Mouse (Mus musculus) megakaryocyte progenitor cell, adult 5-6 weeks (primary cell): Measurements from ENCODE around the gene Auts2. TPM values are rescaled to one million over a fixed set of nuclear protein-coding genes. Genes with fewer than 3 reads are reported as not detected.
"Not testable (repeated sequence)": the region's sequence is repeated elsewhere in the genome, so short reads cannot be mapped to it uniquely, and the experiment has no call there.

Source experiments
- ATAC-seq: replicated peaks from 2 replicates; pipeline ENCODE4 v1.8.0; 2016; ENCODE audit warnings: mild to moderate bottlenecking, moderate TSS enrichment, inconsistent platforms; ENCODE audit not compliant: poor library complexity
- total RNA-seq, 2 experiments: library from RNA; stranded (forward) in 1 of 2; stranded (reverse) in 1 of 2; fragments of 157-497, 149-512 nt in 1 of 2; fragments of 200-1000 nt in 1 of 2; gene quantifications; 2 replicates each; pipeline versions ENCODE4 v1.2.3 to v1.2.4; 2015 to 2017

Auts2 gene
- 3.9 and 9.8 TPM in 2 replicates for total RNA-seq (2015)
- 1.4 and 15.0 TPM in 2 replicates for total RNA-seq (2017)

GRCm38 (mm10) chr5:132543118-132544071 is at the start of gene Auts2:
Gene Auts2, minus strand, starts transcription at chr5:132543344.
- peak; percentile 67 for ATAC-seq

GRCm38 (mm10) chr5:132591721-132592695 is 48.9 kb upstream of the Auts2 start:
- ATAC-seq = no peak

DNA sequence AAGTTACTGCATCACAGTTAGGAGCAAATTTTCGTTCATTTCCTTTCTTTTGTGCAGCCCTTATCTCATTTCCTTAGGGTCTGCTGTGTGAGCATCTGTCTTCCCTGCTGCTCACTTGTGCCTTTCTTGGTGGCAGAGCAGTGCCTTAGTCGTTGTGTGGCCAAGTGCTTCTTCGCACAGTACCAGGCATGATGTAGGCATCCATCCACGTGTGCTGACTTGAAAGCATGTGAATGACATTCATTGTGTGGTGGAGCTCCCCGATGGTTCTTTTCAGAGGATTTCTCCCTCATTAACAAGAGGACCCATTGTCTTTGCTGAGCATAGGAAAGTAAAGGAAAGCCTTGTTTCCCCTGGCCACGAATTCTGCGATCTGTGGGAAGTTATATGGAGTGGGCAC is 36.6 kb upstream of the Auts2 start:
- ATAC-seq = no peak

GRCm38 (mm10) chr5:132560771-132561170 is 17.6 kb upstream of the Auts2 start:
- ATAC-seq = not testable (repeated sequence)

- ATAC-seq = no peak
Observed at GRCm38 (mm10) chr5:132545761-132546160, 2.6 kb upstream of the Auts2 start.

- ATAC-seq = no peak
Observed at GRCm38 (mm10) chr5:132544176-132544995, 1.2 kb upstream of the Auts2 start.

GRCm38 (mm10) chr5:132542381-132543020 is 643 bp downstream of the Auts2 start:
- no peak for ATAC-seq

- ATAC-seq = no peak
Observed at GRCm38 (mm10) chr5:132541951-132542350, 1.2 kb downstream of the Auts2 start.

DNA sequence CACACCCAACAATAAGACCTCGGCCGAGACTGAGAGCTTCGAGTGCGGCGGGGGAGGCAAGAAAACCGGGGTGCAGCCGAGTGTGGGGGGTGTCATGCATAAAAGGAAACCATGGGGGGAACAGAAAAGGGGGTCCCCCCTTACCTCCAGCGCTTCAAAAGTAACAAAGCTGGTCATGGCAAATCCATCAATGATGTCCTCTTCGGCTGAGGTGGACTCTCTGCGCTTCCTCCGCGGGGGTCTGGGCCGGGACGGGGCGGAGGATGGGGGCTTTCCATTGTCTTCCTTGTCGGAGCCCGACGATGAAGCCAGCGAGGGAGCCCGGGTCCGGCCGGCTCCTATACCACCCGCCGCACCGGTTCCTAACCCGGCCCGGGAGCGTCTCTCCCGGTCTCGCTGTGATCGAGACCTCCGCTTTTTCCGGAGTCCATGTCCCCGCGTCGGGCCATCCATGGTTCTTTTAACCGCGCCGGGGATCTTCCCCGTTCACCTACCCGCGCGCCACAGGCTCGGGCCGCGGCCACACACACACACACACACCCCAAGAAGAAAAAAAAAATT is 1.7 kb downstream of the Auts2 start:
- no peak for ATAC-seq

DNA sequence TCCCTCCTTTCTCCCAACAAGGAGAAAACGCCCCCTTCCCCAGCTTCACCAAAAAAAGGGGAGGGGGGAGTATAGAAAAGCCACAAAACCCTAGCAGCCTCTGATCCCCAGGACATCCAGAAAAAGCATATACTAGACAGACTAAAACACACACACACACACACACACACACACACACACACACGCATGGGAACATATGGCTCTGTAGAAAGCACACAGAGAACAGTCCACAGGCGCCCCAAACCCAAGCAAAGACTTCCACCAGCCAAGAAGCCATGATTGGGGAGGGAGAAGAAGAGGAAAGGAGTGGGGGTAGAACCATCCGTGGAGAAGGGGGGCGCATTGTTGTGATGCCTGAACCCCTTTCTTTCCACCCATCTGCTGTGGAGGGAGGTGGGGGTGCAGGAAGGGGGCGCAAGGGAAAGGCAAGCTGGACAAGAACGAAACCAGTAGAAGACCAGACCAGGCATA is 2.3 kb downstream of the Auts2 start:
- no peak for ATAC-seq

- no peak for ATAC-seq
Observed at GRCm38 (mm10) chr5:132537475-132537874, 5.7 kb downstream of the Auts2 start.

GRCm38 (mm10) chr5:132526395-132526794 is 16.7 kb downstream of the Auts2 start:
- no peak for ATAC-seq

- no peak for ATAC-seq
Observed at GRCm38 (mm10) chr5:132521358-132521873, 21.7 kb downstream of the Auts2 start.

DNA sequence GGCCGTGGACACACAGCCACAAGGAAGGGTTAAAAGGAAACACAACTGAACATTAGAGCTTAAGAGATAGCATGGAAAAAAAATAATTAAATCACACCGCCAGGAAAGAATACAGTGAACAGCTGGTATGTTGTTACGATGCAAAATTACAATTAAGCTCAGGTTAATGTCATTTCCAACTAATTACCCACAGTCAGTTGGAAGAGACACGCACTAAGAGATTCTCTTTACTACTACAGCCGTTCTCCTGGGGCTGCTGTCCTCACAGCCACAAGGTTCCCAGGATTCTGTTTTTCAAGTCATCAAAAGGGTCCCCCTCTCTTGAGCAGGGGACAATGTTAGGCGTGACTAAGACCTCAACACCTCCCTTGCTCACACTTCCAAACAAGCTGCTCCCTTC is 25.3 kb downstream of the Auts2 start:
- no peak for ATAC-seq

- ATAC-seq = no peak
Observed at GRCm38 (mm10) chr5:132514521-132514920, 28.6 kb downstream of the Auts2 start.

DNA sequence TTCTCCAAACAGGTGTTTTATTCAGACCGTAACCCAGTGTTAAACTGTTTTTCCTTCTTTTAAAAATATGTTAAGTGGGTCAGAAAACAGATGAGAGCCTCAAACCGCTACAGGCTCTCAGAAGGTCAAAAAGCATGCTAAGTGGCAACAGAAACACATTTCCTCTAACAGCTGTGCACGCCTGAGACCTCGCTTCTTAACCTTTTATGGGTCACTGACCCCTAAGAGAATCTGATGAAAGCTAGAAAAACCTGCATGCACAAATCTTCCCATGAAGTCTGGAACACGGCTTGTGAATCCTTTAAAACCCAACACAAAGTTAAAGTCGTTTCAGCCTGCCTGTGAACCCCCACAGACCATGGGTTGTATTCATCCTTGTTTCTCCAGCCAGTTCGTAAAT is 29.9 kb downstream of the Auts2 start:
- ATAC-seq = no peak

GRCm38 (mm10) chr5:132509464-132509885 is 33.7 kb downstream of the Auts2 start:
- ATAC-seq = no peak

- no peak for ATAC-seq
Observed at GRCm38 (mm10) chr5:132504893-132505292, 38.3 kb downstream of the Auts2 start.

- 0 out of 2 replicates have a peak, but pooled peaks have one; percentile 52 for ATAC-seq
Observed at GRCm38 (mm10) chr5:132503431-132503830, 39.7 kb downstream of the Auts2 start.
